Mouse (Mus musculus) C2C12 (cell line): ENCODE data around the gene Trappc3l. TPM values are rescaled to one million over a fixed set of nuclear protein-coding genes. Genes with fewer than 3 reads are reported as not detected.
"Not testable (repeated sequence)": the region's sequence is repeated elsewhere in the genome, so short reads cannot be mapped to it uniquely, and the experiment has no call there.

Experiments used
- H3K27me3 ChIP-seq: one replicate; pipeline ENCODE4 v1.6.1; 2011; ENCODE audit not compliant: control insufficient read depth, insufficient read depth, insufficient read length
- H3K36me3 ChIP-seq: one replicate; pipeline ENCODE4 v1.6.1; 2011; ENCODE audit not compliant: control insufficient read depth, insufficient read depth
- H3K4me3 ChIP-seq: one replicate; pipeline ENCODE4 v1.5.1; 2011; ENCODE audit warnings: mild to moderate bottlenecking, control low read depth; ENCODE audit not compliant: poor library complexity, insufficient read depth, severe bottlenecking
- H3K79me2 ChIP-seq: one replicate; pipeline ENCODE4 v1.6.1; 2011; ENCODE audit not compliant: control insufficient read depth, insufficient read depth
- H3K79me3 ChIP-seq: one replicate; pipeline ENCODE4 v1.6.1; 2011; ENCODE audit warnings: low read depth, control low read depth
- H3ac ChIP-seq: one replicate; pipeline ENCODE3; 2011; ENCODE audit warnings: low read depth; ENCODE audit not compliant: control insufficient read depth, insufficient read length
- CEBPB ChIP-seq: IDR thresholded peaks from one replicate; pipeline ENCODE4 v1.6.1; 2011; ENCODE audit warnings: low read depth, mild to moderate bottlenecking, control low read depth, moderate library complexity
- CTCF ChIP-seq: IDR thresholded peaks from one replicate; pipeline ENCODE4 v1.5.1; 2011; ENCODE audit not compliant: control insufficient read depth, insufficient read depth, insufficient read length
- FOSL1 ChIP-seq: IDR thresholded peaks from one replicate; pipeline ENCODE4 v1.8.0; 2011; ENCODE audit warnings: mild to moderate bottlenecking, low read length; ENCODE audit not compliant: poor library complexity, insufficient read depth, severe bottlenecking
- MAX ChIP-seq: IDR thresholded peaks from one replicate; pipeline ENCODE4 v1.6.1; 2011; ENCODE audit warnings: mild to moderate bottlenecking, control low read depth
- MYOD1 ChIP-seq: IDR thresholded peaks from one replicate; pipeline ENCODE4 v1.6.1; 2011; ENCODE audit warnings: low read depth; ENCODE audit not compliant: control insufficient read depth, insufficient read length
- MYOG ChIP-seq: IDR thresholded peaks from one replicate; pipeline ENCODE4 v1.6.1; 2011; ENCODE audit not compliant: control insufficient read depth, insufficient read length; ENCODE audit errors: extremely low read depth
- USF1 ChIP-seq: IDR thresholded peaks from one replicate; pipeline ENCODE4 v1.6.1; 2011; ENCODE audit warnings: low read depth, mild to moderate bottlenecking, control low read depth, moderate library complexity
- long read RNA-seq, 2 experiments: library from polyadenylated mRNA; unstranded; transcript quantifications; one replicate each; pipeline ENCODE4 v2.0.0; 2019 to 2020
- polyA plus RNA-seq: library from polyadenylated mRNA; unstranded; fragments of >200 nt; fragmentation: generic; extraction: Trizol; gene quantifications from one replicate; pipeline ENCODE4 v1.2.1, GENCODE M21; 2012; ENCODE audit warnings: missing spikeins

Trappc3l gene
- not detected for polyA plus RNA-seq
- long read RNA-seq, experiment 1, result 0 reads
- long read RNA-seq, experiment 2, result 0 reads

GRCm38 (mm10) chr10:34037401-34037800 lies at the start of gene Trappc3l:
Trappc3l (plus strand) TSS chr10:34037597.
- Histone ChIP-seq H3ac (no peak within 1 kb of the TSS), H3K79me3 (no peaks in the 10 kb centered on the region), H3K4me3 (no peak within 1 kb of the TSS), H3K27me3 (no peaks in the 10 kb centered on the region), H3K36me3 (no peaks in the 10 kb centered on the region), H3K79me2 (no peaks in the 10 kb centered on the region)
- TF ChIP-seq CEBPB (no peak), MAX (no peak), MYOD1 (no peak), FOSL1 (no peak), USF1 (no peak), CTCF (no peak), MYOG (no peak)

- H3K27me3 ChIP-seq, H3ac ChIP-seq, H3K79me2 ChIP-seq, H3K4me3 ChIP-seq, H3K79me3 ChIP-seq: not testable (repeated sequence)
- H3K36me3 ChIP-seq, result peaks cover 94% of the 10 kb centered on the region
Observed at GRCm38 (mm10) chr10:33996686-33997085, 40.7 kb upstream of the Trappc3l start.

- no peak overlapping the region for H3K4me3 ChIP-seq
- no peak for TF ChIP-seq USF1
- TF ChIP-seq MYOG, result no peak
- no peak for TF ChIP-seq CEBPB
- no peak for TF ChIP-seq MYOD1
- TF ChIP-seq MAX, result no peak
- no peak for TF ChIP-seq CTCF
- TF ChIP-seq FOSL1, result no peak
- H3ac ChIP-seq, result no peak overlapping the region
- no peaks in the 10 kb centered on the region for H3K79me3 ChIP-seq
- H3K36me3 ChIP-seq, result peaks cover 93% of the 10 kb centered on the region
- H3K79me2 ChIP-seq, result no peaks in the 10 kb centered on the region
- H3K27me3 ChIP-seq, result no peaks in the 10 kb centered on the region
Observed at GRCm38 (mm10) chr10:33998397-33998796, 39.0 kb upstream of the Trappc3l start.

GRCm38 (mm10) chr10:34012581-34012980 lies 24.8 kb upstream of the Trappc3l start:
- H3K79me2 ChIP-seq, result peaks cover 79% of the 10 kb centered on the region
- H3K36me3 ChIP-seq, result peaks cover 69% of the 10 kb centered on the region
- H3K27me3 ChIP-seq, result no peaks in the 10 kb centered on the region
- no peak overlapping the region for H3K4me3 ChIP-seq
- H3ac ChIP-seq, result no peak overlapping the region
- peaks cover 64% of the 10 kb centered on the region for H3K79me3 ChIP-seq
- TF ChIP-seq CEBPB (no peak), USF1 (no peak), FOSL1 (no peak), MYOG (no peak)

- peaks cover 84% of the 10 kb centered on the region for H3K79me2 ChIP-seq
- no peak overlapping the region for H3K4me3 ChIP-seq
- TF ChIP-seq MYOD1, result peak; percentile 64
- no peak for TF ChIP-seq USF1
- no peak overlapping the region for H3ac ChIP-seq
- H3K36me3 ChIP-seq, result peaks cover 62% of the 10 kb centered on the region
- peaks cover 69% of the 10 kb centered on the region for H3K79me3 ChIP-seq
- H3K27me3 ChIP-seq, result no peaks in the 10 kb centered on the region
Observed at GRCm38 (mm10) chr10:34013241-34013640, 24.2 kb upstream of the Trappc3l start.

- peak overlapping the region; percentile 89 for H3ac ChIP-seq
- H3K79me3 ChIP-seq, result peaks cover 53% of the 10 kb centered on the region
- peaks cover 24% of the 10 kb centered on the region for H3K36me3 ChIP-seq
- no peaks in the 10 kb centered on the region for H3K27me3 ChIP-seq
- TF ChIP-seq USF1, result no peak
- TF ChIP-seq MAX, result no peak
- TF ChIP-seq CEBPB, result no peak
- no peak for TF ChIP-seq MYOG
- TF ChIP-seq MYOD1, result no peak
- TF ChIP-seq CTCF, result no peak
- TF ChIP-seq FOSL1, result no peak
- H3K79me2 ChIP-seq, result peaks cover 55% of the 10 kb centered on the region
- H3K4me3 ChIP-seq, result peak overlapping the region; percentile 96
Observed at GRCm38 (mm10) chr10:34018746-34019301, 18.6 kb upstream of the Trappc3l start.
